Mouse (Mus musculus) forebrain, embryonic 11.5 days (tissue): ENCODE results near the gene B3gnt7. TPM values are rescaled to one million over a fixed set of nuclear protein-coding genes. Genes with fewer than 3 reads are reported as not detected.
"Not testable (repeated sequence)": the region's sequence is repeated elsewhere in the genome, so short reads cannot be mapped to it uniquely, and the experiment has no call there.

Source experiments
- ATAC-seq: fragments of 200-750 bp; cut with Nextera tagmentation; replicated peaks from 2 replicates; pipeline ENCODE4 v1.8.0; 2017; ENCODE audit warnings: moderate TSS enrichment; ENCODE audit not compliant: low FRiP score
- DNase-seq: peaks from one replicate; pipeline ENCODE4 v3.0.0-alpha.2; 2017; ENCODE audit warnings: low spot score
- H3K27ac ChIP-seq: fragments of 300-500 bp; sonication (generic); 2 replicates; pipeline ENCODE4 v1.5.1; 2014; ENCODE audit warnings: low read depth, low read length
- H3K27me3 ChIP-seq: fragments of 300-500 bp; sonication (generic); 2 replicates; pipeline ENCODE4 v1.6.1; 2014; ENCODE audit warnings: mild to moderate bottlenecking, low read length, mixed read lengths; ENCODE audit not compliant: control insufficient read depth, insufficient read depth
- H3K36me3 ChIP-seq: fragments of 300-500 bp; sonication (generic); 2 replicates; pipeline ENCODE4 v1.6.1; 2014; ENCODE audit warnings: mild to moderate bottlenecking, low read length, moderate library complexity, mixed read lengths; ENCODE audit not compliant: control insufficient read depth, insufficient read depth
- H3K4me1 ChIP-seq: fragments of 300-500 bp; sonication (generic); replicated peaks from 2 replicates; pipeline ENCODE4 v1.6.1; 2014; ENCODE audit warnings: low read length, mixed read lengths; ENCODE audit not compliant: control insufficient read depth, insufficient read depth
- H3K4me2 ChIP-seq: fragments of 300-500 bp; sonication (generic); 2 replicates; pipeline ENCODE4 v1.6.1; 2014; ENCODE audit warnings: low read depth, mild to moderate bottlenecking, low read length, moderate library complexity, mixed read lengths; ENCODE audit not compliant: severe bottlenecking
- H3K4me3 ChIP-seq: fragments of 300-500 bp; sonication (generic); 2 replicates; pipeline ENCODE4 v1.5.1; 2014; ENCODE audit warnings: low read depth, low read length
- H3K9ac ChIP-seq: fragments of 300-500 bp; sonication (generic); 2 replicates; pipeline ENCODE4 v1.6.1; 2014; ENCODE audit warnings: low read length
- H3K9me3 ChIP-seq: fragments of 300-500 bp; sonication (generic); 2 replicates; pipeline ENCODE4 v1.6.1; 2016; ENCODE audit warnings: low read length, mixed read lengths; ENCODE audit not compliant: control insufficient read depth
- WGBS: fragments of 180-500 bp; shearing (Covaris S2); extraction: QIAGEN DNeasy Blood & Tissue Kit; methylation state at CpG from one replicate; pipeline ENCODE4 v1.1.7; 2014; 5-methylcytosine and 5-hydroxymethylcytosine counted together
- polyA plus RNA-seq: library from polyadenylated mRNA; unstranded; fragments of >200 nt; fragmentation: Nextera tagmentation; extraction: Ambion mirVana; gene quantifications from 2 replicates; pipeline ENCODE4 v1.2.1, GENCODE M21; 2014

B3gnt7 gene
- polyA plus RNA-seq, 1 experiment from 2014 or later = 3.9 TPM

DNA sequence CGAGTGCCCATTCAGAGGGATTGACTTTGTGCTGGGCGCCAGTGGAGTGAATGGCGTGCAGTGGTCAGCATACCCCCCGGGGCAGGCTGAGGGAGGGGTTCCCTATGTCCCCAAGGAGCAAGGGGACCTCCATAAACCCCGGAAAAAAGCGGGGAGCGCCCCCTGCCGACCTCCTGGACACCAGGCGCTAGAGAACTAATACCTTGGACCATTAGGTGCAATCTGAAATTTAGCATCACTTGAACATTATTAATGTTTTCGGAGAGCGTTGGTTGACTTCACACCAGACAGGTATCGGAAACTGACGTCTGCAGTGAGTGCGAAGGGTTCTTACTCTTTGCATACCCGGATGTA, 11.1 kb downstream of the B3gnt7 start:
- Histone ChIP-seq H3K4me1 (peaks cover 11% of the 10 kb centered on the region; the same call in 1 of the 2 replicates), H3K4me2 (no peak overlapping the region), H3K9me3 (no peaks in the 10 kb centered on the region), H3K27me3 (no peaks in the 10 kb centered on the region; the same call in 1 of the 2 replicates), H3K4me3 (no peak overlapping the region), H3K36me3 (no peaks in the 10 kb centered on the region), H3K27ac (no peak overlapping the region), H3K9ac (no peak overlapping the region)
- WGBS = 23% methylated on average over 15 of the region's 15 CpGs
- ATAC-seq (no peak), DNase-seq (peak; percentile 63)

DNA sequence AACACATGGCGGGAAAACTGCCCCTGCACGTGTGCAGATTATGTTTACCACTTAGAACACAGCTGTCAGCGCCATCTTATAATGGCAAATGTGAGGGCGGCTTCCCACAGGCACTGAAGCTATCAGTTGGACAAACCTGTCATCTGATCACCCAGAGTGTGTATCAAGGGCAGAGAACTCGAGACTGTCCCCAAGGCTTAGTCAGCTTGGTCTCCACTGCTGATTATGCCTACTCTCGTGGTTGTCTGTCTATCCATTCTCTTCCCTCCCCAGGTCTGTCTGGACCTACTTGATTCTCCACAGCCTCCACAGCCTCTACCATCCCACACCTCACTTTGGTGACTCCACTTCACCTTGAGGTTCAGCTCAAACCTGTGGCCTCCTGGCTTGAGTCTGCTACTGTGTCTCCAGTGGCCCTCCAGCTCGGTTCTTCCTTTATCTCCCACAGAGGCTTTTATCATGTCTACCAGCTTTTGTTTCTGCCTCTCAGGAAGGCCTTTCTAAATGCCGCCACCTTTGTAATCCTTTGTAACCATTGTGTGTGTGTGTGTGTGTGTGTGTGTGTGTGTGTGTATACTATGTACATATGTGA, 18.3 kb downstream of the B3gnt7 start:
- Histone ChIP-seq H3K4me3 (no peak overlapping the region), H3K36me3 (no peaks in the 10 kb centered on the region), H3K9me3 (no peaks in the 10 kb centered on the region), H3K27me3 (no peaks in the 10 kb centered on the region), H3K4me1 (no peaks in the 10 kb centered on the region), H3K9ac (no peak overlapping the region), H3K27ac (no peak overlapping the region), H3K4me2 (no peak overlapping the region)
- DNase-seq = no peak
- ATAC-seq = no peak
- 88% methylated on average over 6 of the region's 8 CpGs for WGBS

DNA sequence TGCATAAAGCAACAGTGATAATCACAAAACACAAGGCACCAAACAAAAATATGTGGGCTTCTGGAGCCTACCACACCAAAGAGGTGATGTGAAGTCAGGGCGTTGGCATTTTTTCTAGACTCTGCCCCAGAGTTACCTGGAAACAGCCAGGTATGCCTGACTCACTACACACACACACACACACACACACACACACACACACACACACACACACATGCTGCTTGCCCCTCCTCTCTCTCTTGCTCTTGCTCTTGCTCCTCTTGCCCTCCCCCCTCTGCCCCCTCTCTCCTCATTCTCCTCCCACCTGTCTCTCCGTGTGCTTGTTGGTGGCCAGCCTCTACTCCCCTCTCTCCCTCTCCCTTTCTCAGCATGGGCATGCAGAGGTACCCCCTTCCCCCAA, 33.7 kb downstream of the B3gnt7 start:
- 40% methylated on average over 2 of the region's 2 CpGs for WGBS
- Histone ChIP-seq H3K4me1 (no peaks in the 10 kb centered on the region), H3K4me2 (no peak overlapping the region), H3K9ac (no peak overlapping the region), H3K27ac (no peak overlapping the region), H3K27me3 (no peaks in the 10 kb centered on the region), H3K4me3 (no peak overlapping the region), H3K9me3 (no peaks in the 10 kb centered on the region), H3K36me3 (no peaks in the 10 kb centered on the region)
- DNase-seq (no peak), ATAC-seq (no peak)

DNA sequence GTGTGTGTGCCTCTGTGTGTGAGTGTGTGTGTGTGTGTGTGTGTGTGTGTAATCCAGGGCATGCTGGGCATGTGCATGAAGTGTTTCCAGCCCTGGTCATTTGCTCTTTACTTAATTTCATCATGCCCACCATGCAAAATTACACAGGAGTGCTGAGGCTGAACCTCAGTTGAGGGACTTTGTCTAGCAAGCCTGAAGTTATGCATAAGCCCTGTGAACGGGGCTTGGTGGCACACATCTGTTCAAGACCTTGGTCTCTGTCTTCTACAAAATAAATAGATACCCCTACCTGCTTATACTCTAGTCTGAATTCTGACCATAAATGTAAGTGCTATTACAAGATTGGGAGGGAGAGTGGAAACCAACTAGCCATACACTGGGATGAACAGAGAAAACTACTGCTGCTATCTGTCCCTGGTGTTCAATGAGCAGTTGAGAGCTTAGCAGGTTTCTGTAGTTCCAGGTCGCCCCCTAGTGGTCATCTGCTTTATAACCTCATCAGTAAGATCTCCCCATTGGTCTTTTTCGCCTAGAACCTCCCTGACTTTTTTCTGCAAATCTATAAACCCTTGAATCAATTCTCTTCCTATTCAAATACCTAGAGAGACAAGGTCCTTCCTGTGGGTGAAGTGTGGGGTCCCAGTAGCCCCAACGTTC, 36.7 kb downstream of the B3gnt7 start:
- Histone ChIP-seq H3K27ac (no peak overlapping the region), H3K4me3 (no peak overlapping the region), H3K9ac (no peak overlapping the region), H3K9me3 (no peaks in the 10 kb centered on the region), H3K36me3 (no peaks in the 10 kb centered on the region), H3K27me3 (no peaks in the 10 kb centered on the region), H3K4me1 (no peaks in the 10 kb centered on the region), H3K4me2 (no peak overlapping the region)
- DNase-seq = peak; percentile 81
- 24% methylated on average over 4 of the region's 4 CpGs for WGBS
- peak; percentile 72 for ATAC-seq

DNA sequence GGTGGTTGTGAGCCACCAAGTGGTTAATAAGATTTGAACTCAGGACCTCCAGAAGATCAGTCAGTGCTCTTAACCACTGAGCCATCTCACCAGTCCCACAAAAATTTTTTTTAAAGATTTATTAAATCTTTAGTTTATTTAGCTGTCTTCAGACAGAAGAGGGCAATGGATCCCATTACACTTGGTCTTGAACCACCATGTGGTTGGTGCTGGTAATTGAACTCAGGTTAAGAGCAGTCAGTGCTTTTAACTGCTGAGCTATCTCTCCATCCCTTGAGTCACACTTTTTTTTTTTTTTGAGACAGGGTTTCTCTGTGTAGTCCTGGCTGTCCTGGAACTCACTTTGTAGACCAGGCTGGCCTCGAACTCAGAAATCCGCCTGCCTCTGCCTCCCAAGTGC, 38.5 kb downstream of the B3gnt7 start:
- H3K4me3 ChIP-seq, H3K4me1 ChIP-seq, H3K9ac ChIP-seq, H3K36me3 ChIP-seq, H3K9me3 ChIP-seq, ATAC-seq, H3K4me2 ChIP-seq, H3K27me3 ChIP-seq, DNase-seq, H3K27ac ChIP-seq: not testable (repeated sequence)
- 92% methylated on average over 2 of the region's 2 CpGs for WGBS

DNA sequence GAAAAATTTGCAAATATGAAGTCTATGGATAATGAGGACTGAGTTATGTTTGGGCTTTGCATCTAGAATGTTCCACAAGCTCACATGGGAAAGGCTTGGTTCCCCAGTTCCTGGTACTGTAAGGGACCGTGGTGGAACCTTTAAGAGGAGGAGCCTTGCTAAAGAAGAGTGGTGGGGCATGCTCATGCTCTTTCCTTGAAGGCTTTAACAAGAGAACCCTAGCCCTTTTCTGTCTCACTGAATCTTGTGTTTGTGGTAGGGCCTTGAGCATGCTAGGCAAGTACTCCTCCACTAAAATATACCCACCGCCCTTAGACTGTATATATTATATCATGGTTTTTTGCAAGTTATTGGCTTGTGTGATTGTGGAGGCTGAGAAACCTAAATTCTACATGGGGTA, 39.7 kb downstream of the B3gnt7 start:
- 94% methylated on average over 2 of the region's 2 CpGs for WGBS

DNA sequence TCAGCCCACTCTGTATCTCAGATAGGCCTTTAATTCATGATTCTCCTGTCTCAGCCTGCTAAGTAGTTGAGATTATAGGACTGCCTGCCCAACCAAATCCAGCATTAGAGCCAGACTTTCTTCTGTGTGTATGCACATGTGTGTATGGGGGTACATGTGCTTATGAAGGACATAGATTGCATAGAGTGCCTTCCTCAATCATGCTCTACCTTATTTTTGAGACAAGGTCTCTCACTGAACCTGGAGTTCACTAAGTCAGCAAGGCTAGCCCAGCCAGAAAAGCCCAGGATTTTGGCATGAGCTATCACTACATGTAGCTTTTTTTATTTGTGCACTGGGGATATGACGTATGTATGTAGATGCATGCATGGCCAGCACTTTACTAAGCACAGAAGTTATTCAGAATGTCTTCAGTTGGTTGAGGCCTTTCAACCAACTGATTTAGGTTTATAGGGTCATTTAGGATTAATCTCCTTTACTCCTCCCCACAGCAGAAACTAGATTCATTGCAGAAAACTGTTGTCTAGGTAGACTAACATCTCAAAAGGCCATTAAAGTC, 40.5 kb downstream of the B3gnt7 start:
- ATAC-seq = no peak
- Histone ChIP-seq H3K27me3 (no peaks in the 10 kb centered on the region), H3K27ac (no peak overlapping the region), H3K4me2 (no peak overlapping the region), H3K4me3 (no peak overlapping the region), H3K4me1 (no peaks in the 10 kb centered on the region), H3K9ac (no peak overlapping the region), H3K36me3 (peaks cover 7% of the 10 kb centered on the region; the same call in 1 of the 2 replicates), H3K9me3 (no peaks in the 10 kb centered on the region)
- no peak for DNase-seq
- WGBS = 100% methylated on average over 1 of the region's 1 CpGs

More for the DNA sequence above, 39.7 kb downstream of the B3gnt7 start:
- Histone ChIP-seq H3K9me3 (no peaks in the 10 kb centered on the region), H3K4me1 (no peaks in the 10 kb centered on the region), H3K9ac (no peak overlapping the region), H3K4me3 (no peak overlapping the region), H3K27ac (no peak overlapping the region), H3K27me3 (no peaks in the 10 kb centered on the region), H3K36me3 (no peaks in the 10 kb centered on the region; the same call in 1 of the 2 replicates), H3K4me2 (no peak overlapping the region)
- ATAC-seq (no peak), DNase-seq (no peak)

DNA sequence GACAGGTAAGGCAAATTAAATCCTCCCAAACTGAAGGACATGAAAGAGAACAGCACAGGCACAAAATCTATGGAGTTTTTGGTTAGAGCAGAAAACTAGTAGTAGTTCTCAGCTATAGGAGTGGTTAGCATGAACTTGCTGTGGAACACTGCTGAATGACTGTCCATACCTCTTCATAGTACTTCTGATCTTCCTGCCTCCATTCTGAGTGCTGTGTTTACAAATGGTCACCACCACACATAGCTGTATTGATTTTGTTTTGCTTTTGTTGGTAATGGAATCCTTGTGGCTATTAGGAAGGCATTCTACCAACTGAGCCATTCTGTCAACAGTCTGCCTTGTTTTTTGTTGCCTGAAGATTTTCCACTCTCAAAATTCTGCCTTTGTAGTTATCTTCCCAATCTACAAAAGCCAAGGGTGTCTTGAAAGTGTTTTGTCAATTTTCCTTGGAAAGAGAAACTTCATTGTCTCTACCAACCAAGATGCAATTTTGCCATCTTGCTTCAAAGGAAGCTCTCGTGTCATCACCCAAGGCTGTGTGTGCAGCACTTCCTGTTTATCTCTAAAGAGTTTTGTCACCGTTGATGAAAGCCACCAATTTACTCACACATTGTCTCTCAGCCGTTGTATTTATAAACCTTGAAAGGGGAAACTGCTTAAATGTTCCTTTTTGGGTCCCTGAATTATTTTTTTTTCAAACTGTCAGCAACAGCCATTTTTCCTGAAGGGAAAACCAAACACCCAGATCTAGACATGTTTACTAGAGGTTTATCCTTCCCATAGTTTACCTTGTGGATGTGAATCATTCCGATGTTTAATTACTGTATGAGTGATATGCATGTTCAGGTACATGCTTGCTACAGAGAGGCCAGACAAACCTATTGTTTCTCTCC, 41.6 kb downstream of the B3gnt7 start:
- H3K36me3 ChIP-seq = peaks cover 11% of the 10 kb centered on the region; the same call in 1 of the 2 replicates
- H3K4me1 ChIP-seq = no peaks in the 10 kb centered on the region
- 82% methylated on average over 4 of the region's 4 CpGs for WGBS
- H3K9ac ChIP-seq = no peak overlapping the region
- no peaks in the 10 kb centered on the region for H3K9me3 ChIP-seq
- no peak overlapping the region for H3K27ac ChIP-seq
- H3K27me3 ChIP-seq = no peaks in the 10 kb centered on the region
- DNase-seq (no peak), ATAC-seq (no peak)
- H3K4me3 ChIP-seq = no peak overlapping the region
- H3K4me2 ChIP-seq = no peak overlapping the region
